Mouse (Mus musculus) kidney, embryonic 16.5 days (tissue): Measurements from ENCODE around the gene Pik3r5. TPM values are rescaled to one million over a fixed set of nuclear protein-coding genes. Genes with fewer than 3 reads are reported as not detected.

Experiments used
- ATAC-seq: fragments of 200-750 bp; cut with Nextera tagmentation; 2 replicates; pipeline ENCODE4 v1.8.0; 2017; ENCODE audit warnings: moderate TSS enrichment; ENCODE audit not compliant: low FRiP score, low TSS enrichment
- H3K27ac ChIP-seq: fragments of 300-500 bp; sonication (generic); 2 replicates; pipeline ENCODE4 v1.5.1; 2014; ENCODE audit warnings: low read length
- H3K27me3 ChIP-seq: fragments of 300-500 bp; sonication (generic); 2 replicates; pipeline ENCODE4 v1.6.1; 2014; ENCODE audit warnings: low read length, control low read depth, mixed read lengths; ENCODE audit not compliant: insufficient read depth
- H3K36me3 ChIP-seq: fragments of 300-500 bp; sonication (generic); 2 replicates; pipeline ENCODE4 v1.6.1; 2014; ENCODE audit warnings: low read length, control low read depth, mixed read lengths; ENCODE audit not compliant: insufficient read depth
- H3K4me1 ChIP-seq: fragments of 300-500 bp; sonication (generic); 2 replicates; pipeline ENCODE4 v1.6.1; 2014; ENCODE audit warnings: low read length, control low read depth, mixed read lengths; ENCODE audit not compliant: insufficient read depth
- H3K4me2 ChIP-seq: fragments of 300-500 bp; sonication (generic); replicated peaks from 2 replicates; pipeline ENCODE4 v1.6.1; 2014; ENCODE audit warnings: low read depth, low read length
- H3K4me3 ChIP-seq: fragments of 300-500 bp; sonication (generic); 2 replicates; pipeline ENCODE4 v1.5.1; 2014; ENCODE audit warnings: mild to moderate bottlenecking, low read length
- H3K9ac ChIP-seq: fragments of 300-500 bp; sonication (generic); replicated peaks from 2 replicates; pipeline ENCODE4 v1.6.1; 2014; ENCODE audit warnings: low read length
- H3K9me3 ChIP-seq: fragments of 300-500 bp; sonication (generic); 2 replicates; pipeline ENCODE4 v1.6.1; 2016; ENCODE audit warnings: low read length, control low read depth
- WGBS: fragments of 180-500 bp; shearing (Covaris S2); extraction: QIAGEN DNeasy Blood & Tissue Kit; methylation state at CpG from one replicate; pipeline ENCODE4 v1.1.7; 2014; 5-methylcytosine and 5-hydroxymethylcytosine counted together
- polyA plus RNA-seq: library from polyadenylated mRNA; unstranded; fragments of >200 nt; fragmentation: Nextera tagmentation; extraction: Ambion mirVana; gene quantifications from 2 replicates; pipeline ENCODE4 v1.2.1, GENCODE M21; 2015

The Pik3r5 gene
- polyA plus RNA-seq, 1 experiment from 2014 or later: 0.27 TPM

- 88% methylated on average over 7 of the region's 7 CpGs for WGBS
Measured at GRCm38 (mm10) chr11:68475676-68476075, 43.8 kb downstream of the Pik3r5 start.

DNA sequence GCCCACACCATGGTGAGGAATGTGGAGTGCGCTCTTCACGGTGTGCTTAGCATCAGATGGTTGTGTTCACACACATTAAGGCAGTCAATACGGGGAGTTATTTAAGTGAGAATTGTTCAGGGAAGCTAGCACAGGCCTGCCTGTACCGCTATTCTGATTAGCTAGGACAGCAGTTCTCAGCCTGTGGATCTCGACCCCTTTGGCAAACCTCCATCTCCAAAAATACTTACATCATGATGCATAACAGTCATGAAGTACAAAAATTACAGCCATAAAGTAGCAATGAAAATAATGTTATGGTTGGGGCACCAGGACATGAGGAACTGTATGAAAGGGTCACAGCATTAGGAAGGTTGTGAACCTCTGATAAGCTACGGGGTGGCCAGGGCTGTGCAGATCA lies 45.7 kb downstream of the Pik3r5 start:
- Histone ChIP-seq H3K9me3 (no peaks in the 10 kb centered on the region), H3K4me1 (no peaks in the 10 kb centered on the region), H3K9ac (no peak overlapping the region), H3K4me3 (no peak overlapping the region), H3K27me3 (no peaks in the 10 kb centered on the region), H3K4me2 (no peak overlapping the region), H3K36me3 (no peaks in the 10 kb centered on the region), H3K27ac (no peak overlapping the region)
- ATAC-seq: no peak
- 77% methylated on average over 6 of the region's 6 CpGs for WGBS

More at GRCm38 (mm10) chr11:68475676-68476075, 43.8 kb downstream of the Pik3r5 start:
- H3K9me3 ChIP-seq: no peaks in the 10 kb centered on the region
- no peak overlapping the region for H3K4me2 ChIP-seq
- H3K4me1 ChIP-seq: no peaks in the 10 kb centered on the region
- no peak overlapping the region for H3K4me3 ChIP-seq
- no peaks in the 10 kb centered on the region for H3K36me3 ChIP-seq
- no peak overlapping the region for H3K27ac ChIP-seq
- ATAC-seq: no peak
- H3K27me3 ChIP-seq: no peaks in the 10 kb centered on the region
- H3K9ac ChIP-seq: no peak overlapping the region

- Histone ChIP-seq H3K4me1 (no peaks in the 10 kb centered on the region), H3K9ac (no peak overlapping the region), H3K27me3 (no peaks in the 10 kb centered on the region), H3K4me3 (no peak overlapping the region), H3K9me3 (no peaks in the 10 kb centered on the region), H3K27ac (no peak overlapping the region), H3K4me2 (no peak overlapping the region), H3K36me3 (no peaks in the 10 kb centered on the region)
- WGBS: 72% methylated on average over 3 of the region's 3 CpGs
- ATAC-seq: no peak
Measured at GRCm38 (mm10) chr11:68478574-68478981, 46.7 kb downstream of the Pik3r5 start.

DNA sequence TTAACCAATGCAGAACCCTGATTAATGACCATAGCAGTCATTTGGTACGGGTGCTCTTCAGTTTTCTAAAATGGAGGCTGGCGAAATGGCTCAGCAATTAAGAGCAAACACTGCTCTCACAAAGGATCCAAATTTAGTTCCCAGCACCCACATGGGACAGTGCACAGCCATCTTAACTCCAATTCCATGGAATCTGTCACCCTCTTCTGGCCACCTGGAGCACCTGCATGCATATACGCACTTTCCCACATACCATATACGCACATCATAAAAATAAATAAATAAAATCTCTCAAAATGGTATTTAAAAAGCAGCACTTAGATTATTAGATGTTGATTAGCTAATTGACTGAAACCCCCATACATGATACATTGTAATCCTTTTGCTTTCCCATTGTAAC lies 48.7 kb downstream of the Pik3r5 start:
- Histone ChIP-seq H3K4me1 (no peaks in the 10 kb centered on the region), H3K4me3 (no peak overlapping the region), H3K9ac (no peak overlapping the region), H3K27ac (no peak overlapping the region), H3K9me3 (no peaks in the 10 kb centered on the region), H3K4me2 (no peak overlapping the region), H3K27me3 (no peaks in the 10 kb centered on the region), H3K36me3 (no peaks in the 10 kb centered on the region)
- no peak for ATAC-seq
- WGBS: 86% methylated on average over 4 of the region's 4 CpGs

DNA sequence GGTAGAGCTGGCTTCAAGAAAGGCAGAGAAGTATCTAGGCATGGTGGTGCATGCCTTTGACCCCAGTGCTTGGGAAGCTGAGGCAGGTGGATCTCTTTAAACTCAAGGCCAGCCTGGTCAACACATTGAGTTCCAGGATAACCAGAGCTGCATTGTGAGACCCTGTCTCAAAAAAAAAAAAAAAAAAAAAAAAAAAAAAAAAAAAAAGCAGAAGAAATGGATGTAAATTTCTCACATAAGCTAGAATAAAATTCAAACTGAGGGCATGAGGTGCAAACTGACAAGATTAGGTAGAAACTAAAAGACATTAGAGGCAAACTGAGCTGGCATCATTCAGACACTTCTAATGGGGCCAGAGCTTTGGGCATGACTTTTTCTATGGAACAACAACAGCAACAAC lies 50.1 kb downstream of the Pik3r5 start:
- no peaks in the 10 kb centered on the region for H3K9me3 ChIP-seq
- no peak overlapping the region for H3K4me3 ChIP-seq
- H3K9ac ChIP-seq: no peak overlapping the region
- H3K4me1 ChIP-seq: no peaks in the 10 kb centered on the region
- no peak for ATAC-seq
- H3K36me3 ChIP-seq: no peaks in the 10 kb centered on the region
- H3K4me2 ChIP-seq: no peak overlapping the region
- no peak overlapping the region for H3K27ac ChIP-seq
- no peaks in the 10 kb centered on the region for H3K27me3 ChIP-seq

DNA sequence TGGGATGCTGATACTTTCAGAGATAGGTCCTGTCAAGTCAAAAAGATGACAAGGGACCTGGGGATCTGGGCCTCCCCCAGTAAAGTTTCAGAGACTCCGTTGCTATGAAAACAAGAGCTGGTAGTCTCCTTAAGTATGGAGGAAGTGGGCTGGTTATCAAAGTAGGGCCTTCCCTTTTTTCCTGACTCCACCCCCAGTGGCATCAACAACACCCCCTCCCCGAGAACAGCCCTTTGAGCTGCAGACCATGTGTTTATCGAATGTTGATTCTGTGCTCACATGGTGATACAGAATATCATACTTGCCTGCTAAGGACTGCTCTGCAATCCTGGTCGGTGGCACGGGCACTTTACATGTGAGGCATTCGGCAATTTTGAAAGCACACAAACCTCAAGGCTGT lies 51.3 kb downstream of the Pik3r5 start:
- no peak overlapping the region for H3K27ac ChIP-seq
- H3K4me1 ChIP-seq: no peaks in the 10 kb centered on the region
- no peaks in the 10 kb centered on the region for H3K36me3 ChIP-seq
- WGBS: 73% methylated on average over 6 of the region's 6 CpGs
- no peaks in the 10 kb centered on the region for H3K27me3 ChIP-seq
- no peak overlapping the region for H3K9ac ChIP-seq
- H3K9me3 ChIP-seq: no peaks in the 10 kb centered on the region
- no peak overlapping the region for H3K4me2 ChIP-seq
- ATAC-seq: no peak
- no peak overlapping the region for H3K4me3 ChIP-seq

GRCm38 (mm10) chr11:68484431-68484830 lies 52.5 kb downstream of the Pik3r5 start:
- Histone ChIP-seq H3K4me3 (no peak overlapping the region), H3K4me2 (no peak overlapping the region), H3K27ac (no peak overlapping the region), H3K9ac (no peak overlapping the region), H3K27me3 (no peaks in the 10 kb centered on the region), H3K9me3 (no peaks in the 10 kb centered on the region), H3K36me3 (no peaks in the 10 kb centered on the region), H3K4me1 (no peaks in the 10 kb centered on the region)
- ATAC-seq: no peak
- WGBS: 66% methylated on average over 3 of the region's 3 CpGs

DNA sequence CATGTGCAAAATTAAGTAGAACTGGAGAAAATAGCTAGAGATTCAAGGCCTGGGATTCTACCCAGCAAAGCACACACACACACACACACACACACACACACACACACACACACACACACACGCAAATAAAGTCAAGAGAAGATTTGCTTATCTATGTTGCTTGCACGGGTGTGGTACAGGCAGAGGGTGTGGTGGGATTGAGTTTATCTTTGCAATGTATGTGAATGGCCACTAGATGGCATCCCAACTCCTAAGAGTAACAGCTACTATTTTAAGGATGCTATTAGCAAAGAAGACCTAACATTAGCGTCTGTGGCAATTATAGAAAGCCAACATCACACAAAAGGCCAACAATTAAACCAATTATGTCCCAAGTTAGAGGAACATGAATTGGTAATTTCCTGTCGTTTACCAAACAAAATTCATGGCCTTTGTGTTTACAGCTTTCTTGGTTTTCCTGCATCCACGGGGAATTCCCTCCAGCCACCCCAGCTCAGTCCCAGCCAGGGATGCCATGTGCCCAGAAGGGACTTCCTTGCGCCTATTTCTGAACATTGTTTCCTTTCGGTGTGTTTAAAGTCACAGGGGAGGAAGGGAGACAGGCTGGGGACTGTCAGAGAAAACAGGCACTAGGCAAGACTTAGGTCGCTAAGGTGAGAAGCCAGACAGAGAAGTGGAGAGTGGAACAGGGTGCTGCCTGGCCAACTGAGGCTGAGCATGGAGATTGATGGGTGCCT lies 53.5 kb downstream of the Pik3r5 start:
- Histone ChIP-seq H3K4me3 (no peak overlapping the region), H3K4me2 (no peak overlapping the region), H3K27me3 (no peaks in the 10 kb centered on the region), H3K4me1 (no peaks in the 10 kb centered on the region), H3K36me3 (no peaks in the 10 kb centered on the region), H3K9ac (no peak overlapping the region), H3K9me3 (no peaks in the 10 kb centered on the region), H3K27ac (no peak overlapping the region)
- WGBS: 37% methylated on average over 8 of the region's 8 CpGs
- ATAC-seq: no peak

- H3K4me3 ChIP-seq: no peak overlapping the region
- WGBS: 89% methylated on average over 3 of the region's 3 CpGs
- no peaks in the 10 kb centered on the region for H3K36me3 ChIP-seq
- H3K4me1 ChIP-seq: no peaks in the 10 kb centered on the region
- H3K4me2 ChIP-seq: no peak overlapping the region
- H3K9me3 ChIP-seq: no peaks in the 10 kb centered on the region
- no peak overlapping the region for H3K9ac ChIP-seq
- no peaks in the 10 kb centered on the region for H3K27me3 ChIP-seq
- ATAC-seq: no peak
- no peak overlapping the region for H3K27ac ChIP-seq
Measured at GRCm38 (mm10) chr11:68486093-68486492, 54.2 kb downstream of the Pik3r5 start.

- no peak overlapping the region for H3K4me3 ChIP-seq
- H3K36me3 ChIP-seq: no peaks in the 10 kb centered on the region
- no peaks in the 10 kb centered on the region for H3K9me3 ChIP-seq
- H3K27me3 ChIP-seq: no peaks in the 10 kb centered on the region
- H3K4me1 ChIP-seq: no peaks in the 10 kb centered on the region
- no peak overlapping the region for H3K27ac ChIP-seq
- H3K4me2 ChIP-seq: no peak overlapping the region
- 85% methylated on average over 10 of the region's 10 CpGs for WGBS
- no peak overlapping the region for H3K9ac ChIP-seq
- ATAC-seq: no peak
Measured at GRCm38 (mm10) chr11:68487720-68488119, 55.8 kb downstream of the Pik3r5 start.
